Mouse (Mus musculus): ENCODE results near the gene Sptb. TPM values are rescaled to one million over a fixed set of nuclear protein-coding genes. Genes with fewer than 3 reads are reported as not detected.

Gene Sptb
- polyA plus RNA-seq, 1 experiment from 2014 or later = 77.6 TPM

- H3K4me2 ChIP-seq (ENCODE audit: low read depth, low read length) = no peak overlapping the region
- peaks cover 99% of the 10 kb centered on the region for H3K36me3 ChIP-seq (ENCODE audit: control insufficient read depth, insufficient read depth)
- no peak for ATAC-seq (ENCODE audit: low read depth)
- no peaks in the 10 kb centered on the region for H3K9me3 ChIP-seq (replicated peaks; ENCODE audit: control insufficient read depth, low read length)
- no peak overlapping the region for H3K27ac ChIP-seq (ENCODE audit: low read length)
- H3K4me3 ChIP-seq (ENCODE audit: low read depth, low read length) = no peak overlapping the region
- no peak overlapping the region for H3K9ac ChIP-seq (ENCODE audit: low read depth, low read length)
- H3K27me3 ChIP-seq (ENCODE audit: control insufficient read depth, insufficient read depth, low read depth, low read length) = no peaks in the 10 kb centered on the region
- 66% methylated on average over 5 of the region's 5 CpGs for WGBS (ENCODE audit: insufficient replicate concordance)
- no peaks in the 10 kb centered on the region for H3K4me1 ChIP-seq (ENCODE audit: control insufficient read depth, low read depth, low read length)
Measured at GRCm38 (mm10) chr12:76619847-76620246, 90.5 kb downstream of the Sptb start.

DNA sequence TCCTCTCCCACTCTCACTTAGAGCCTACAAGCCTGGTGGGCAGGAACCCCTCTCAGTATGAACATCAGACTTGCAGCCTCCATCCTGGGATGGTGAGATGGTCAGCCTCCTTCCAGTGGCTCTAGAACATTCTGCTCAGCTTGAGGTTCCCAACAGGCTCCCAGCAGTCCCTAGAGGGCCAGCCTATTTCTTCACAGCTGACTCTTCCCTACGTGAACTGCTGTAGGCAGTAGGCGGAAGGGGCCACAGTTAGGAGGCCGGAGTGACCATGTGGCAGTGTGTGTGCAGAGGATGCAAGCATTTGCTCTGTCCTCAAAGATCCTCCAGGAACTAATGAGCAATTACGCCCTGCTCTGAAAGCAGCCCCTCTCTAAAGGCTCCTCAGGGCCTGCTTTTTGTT, 92.2 kb downstream of the Sptb start:
- Histone ChIP-seq H3K9ac (ENCODE audit: low read depth, low read length) (no peak overlapping the region), H3K4me2 (ENCODE audit: low read depth, low read length) (no peak overlapping the region), H3K4me1 (ENCODE audit: control insufficient read depth, low read depth, low read length) (no peaks in the 10 kb centered on the region), H3K27ac (ENCODE audit: low read length) (no peak overlapping the region), H3K36me3 (ENCODE audit: control insufficient read depth, insufficient read depth) (peaks cover 99% of the 10 kb centered on the region), H3K27me3 (ENCODE audit: control insufficient read depth, insufficient read depth, low read depth, low read length) (no peaks in the 10 kb centered on the region), H3K9me3 (replicated peaks; ENCODE audit: control insufficient read depth, low read length) (no peaks in the 10 kb centered on the region), H3K4me3 (ENCODE audit: low read depth, low read length) (no peak overlapping the region)
- WGBS (ENCODE audit: insufficient replicate concordance) = 87% methylated on average over 4 of the region's 4 CpGs
- ATAC-seq (ENCODE audit: low read depth) = no peak

DNA sequence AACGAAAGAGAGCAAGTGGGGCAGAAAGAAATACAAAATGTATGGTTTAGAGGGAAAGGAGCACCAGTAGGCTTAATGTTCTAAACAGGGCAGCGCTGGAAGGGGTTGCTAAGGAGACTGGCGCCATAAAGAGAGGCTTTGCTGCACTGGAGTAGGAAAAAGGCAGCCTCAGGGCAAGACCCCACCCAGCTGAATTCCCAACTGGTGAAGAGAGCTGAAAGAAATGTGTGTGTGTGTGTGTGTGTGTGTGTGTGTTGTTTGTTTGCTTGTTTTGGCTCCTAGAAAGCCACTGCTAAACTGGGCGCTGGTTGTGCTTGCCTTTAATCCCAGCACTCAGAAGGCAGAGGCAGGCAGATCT, 94.8 kb downstream of the Sptb start:
- no peak overlapping the region for H3K4me3 ChIP-seq (ENCODE audit: low read depth, low read length)
- 80% methylated on average over 4 of the region's 4 CpGs for WGBS (ENCODE audit: insufficient replicate concordance)
- H3K36me3 ChIP-seq (ENCODE audit: control insufficient read depth, insufficient read depth) = peaks cover 99% of the 10 kb centered on the region
- no peak overlapping the region for H3K27ac ChIP-seq (ENCODE audit: low read length)
- no peaks in the 10 kb centered on the region for H3K9me3 ChIP-seq (replicated peaks; ENCODE audit: control insufficient read depth, low read length)
- no peak overlapping the region for H3K9ac ChIP-seq (ENCODE audit: low read depth, low read length)
- H3K4me2 ChIP-seq (ENCODE audit: low read depth, low read length) = no peak overlapping the region
- H3K27me3 ChIP-seq (ENCODE audit: control insufficient read depth, insufficient read depth, low read depth, low read length) = no peaks in the 10 kb centered on the region
- no peak for ATAC-seq (ENCODE audit: low read depth)
- no peaks in the 10 kb centered on the region for H3K4me1 ChIP-seq (ENCODE audit: control insufficient read depth, low read depth, low read length)

- no peaks in the 10 kb centered on the region for H3K27me3 ChIP-seq (ENCODE audit: control insufficient read depth, insufficient read depth, low read depth, low read length)
- 57% methylated on average over 12 of the region's 12 CpGs for WGBS (ENCODE audit: insufficient replicate concordance)
- no peaks in the 10 kb centered on the region for H3K9me3 ChIP-seq (replicated peaks; ENCODE audit: control insufficient read depth, low read length)
- H3K9ac ChIP-seq (ENCODE audit: low read depth, low read length) = no peak overlapping the region
- ATAC-seq (ENCODE audit: low read depth) = no peak
- peaks cover 99% of the 10 kb centered on the region for H3K36me3 ChIP-seq (ENCODE audit: control insufficient read depth, insufficient read depth)
- no peak overlapping the region for H3K4me3 ChIP-seq (ENCODE audit: low read depth, low read length)
- no peak overlapping the region for H3K27ac ChIP-seq (ENCODE audit: low read length)
- H3K4me2 ChIP-seq (ENCODE audit: low read depth, low read length) = no peak overlapping the region
- no peaks in the 10 kb centered on the region for H3K4me1 ChIP-seq (ENCODE audit: control insufficient read depth, low read depth, low read length)
Measured at GRCm38 (mm10) chr12:76614868-76615579, 95.3 kb downstream of the Sptb start.

DNA sequence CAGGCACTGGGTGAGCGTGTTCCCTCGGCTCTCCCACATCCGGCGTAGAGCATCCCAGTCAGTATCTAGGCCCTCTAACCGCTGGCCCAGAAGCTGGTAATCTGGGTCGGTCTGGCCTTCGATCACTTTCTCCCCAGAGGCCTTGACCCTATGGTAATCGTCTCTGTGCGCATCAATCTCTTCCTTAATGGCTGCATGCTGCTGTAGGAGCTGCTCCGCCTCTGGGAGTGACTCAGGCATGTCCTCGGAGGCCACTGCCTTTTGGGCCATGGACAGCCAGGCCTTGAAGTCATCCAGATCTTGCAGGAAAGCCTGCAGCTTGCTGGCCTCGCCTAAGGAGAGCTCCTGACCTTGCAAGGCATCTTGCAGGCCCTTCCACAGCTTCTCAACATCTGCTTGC, 97.7 kb downstream of the Sptb start:
- peaks cover 99% of the 10 kb centered on the region for H3K36me3 ChIP-seq (ENCODE audit: control insufficient read depth, insufficient read depth)
- 88% methylated on average over 12 of the region's 12 CpGs for WGBS (ENCODE audit: insufficient replicate concordance)
- ATAC-seq (ENCODE audit: low read depth) = no peak

DNA sequence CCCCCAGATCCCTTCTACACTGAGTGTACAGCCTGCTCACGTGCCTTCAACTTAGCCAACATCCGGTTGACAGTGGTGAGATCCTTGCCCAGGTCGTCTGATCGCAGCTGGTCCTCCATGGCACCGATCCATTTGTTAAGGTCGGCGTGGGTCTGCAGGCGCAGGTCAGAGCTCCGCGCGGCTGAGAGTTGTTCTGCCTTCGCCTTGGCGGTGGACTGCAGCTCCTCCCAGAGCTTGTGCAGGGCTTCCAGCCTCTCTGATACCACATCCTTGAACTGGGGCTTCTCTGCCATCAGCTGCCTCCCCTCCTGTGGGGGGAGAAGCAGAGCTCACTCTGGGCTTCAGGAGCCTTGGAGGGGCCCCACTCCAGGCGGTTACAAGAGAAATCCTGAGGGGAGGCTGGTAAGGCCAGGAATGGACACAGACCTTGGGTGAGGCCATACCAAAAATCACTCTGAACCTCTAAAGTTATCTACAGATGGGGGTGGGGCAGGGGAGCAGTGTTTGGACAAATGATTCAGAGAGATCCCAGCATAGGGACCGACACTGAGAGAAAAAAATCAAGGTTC, 101.3 kb downstream of the Sptb start:
- H3K27ac ChIP-seq (ENCODE audit: low read length) = no peak overlapping the region
- H3K9ac ChIP-seq (ENCODE audit: low read depth, low read length) = no peak overlapping the region
- H3K36me3 ChIP-seq (ENCODE audit: control insufficient read depth, insufficient read depth) = peaks cover 99% of the 10 kb centered on the region
- 83% methylated on average over 15 of the region's 15 CpGs for WGBS (ENCODE audit: insufficient replicate concordance)
- H3K4me2 ChIP-seq (ENCODE audit: low read depth, low read length) = no peak overlapping the region
- no peak for ATAC-seq (ENCODE audit: low read depth)
- no peak overlapping the region for H3K4me3 ChIP-seq (ENCODE audit: low read depth, low read length)
- no peaks in the 10 kb centered on the region for H3K9me3 ChIP-seq (replicated peaks; ENCODE audit: control insufficient read depth, low read length)
- no peaks in the 10 kb centered on the region for H3K27me3 ChIP-seq (ENCODE audit: control insufficient read depth, insufficient read depth, low read depth, low read length)
- H3K4me1 ChIP-seq (ENCODE audit: control insufficient read depth, low read depth, low read length) = no peaks in the 10 kb centered on the region

More for the DNA sequence above, 97.7 kb downstream of the Sptb start:
- Histone ChIP-seq H3K9ac (ENCODE audit: low read depth, low read length) (no peak overlapping the region), H3K4me3 (ENCODE audit: low read depth, low read length) (no peak overlapping the region), H3K4me2 (ENCODE audit: low read depth, low read length) (no peak overlapping the region), H3K27me3 (ENCODE audit: control insufficient read depth, insufficient read depth, low read depth, low read length) (no peaks in the 10 kb centered on the region), H3K4me1 (ENCODE audit: control insufficient read depth, low read depth, low read length) (no peaks in the 10 kb centered on the region), H3K9me3 (replicated peaks; ENCODE audit: control insufficient read depth, low read length) (no peaks in the 10 kb centered on the region), H3K27ac (ENCODE audit: low read length) (no peak overlapping the region)

DNA sequence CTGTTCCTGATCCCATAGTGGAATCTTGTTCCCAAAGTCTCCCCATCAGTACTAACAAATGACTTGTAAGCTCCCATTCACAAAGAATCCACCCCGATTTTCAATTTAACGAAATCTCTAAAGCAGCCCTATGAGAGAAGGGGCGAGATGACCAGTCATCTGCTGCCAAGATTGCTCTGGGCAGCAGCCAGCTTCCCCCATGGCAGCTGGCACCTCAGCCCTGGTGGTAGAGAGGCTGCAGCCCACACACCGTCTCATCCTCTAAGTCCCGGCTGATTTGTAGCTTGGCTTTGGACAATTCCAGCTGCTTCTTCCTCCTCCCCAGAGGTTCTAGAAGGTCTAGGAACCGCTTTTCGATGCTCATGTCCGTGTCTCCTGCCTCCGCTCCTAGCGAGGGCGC, 102.1 kb downstream of the Sptb start:
- Histone ChIP-seq H3K4me2 (ENCODE audit: low read depth, low read length) (no peak overlapping the region), H3K9me3 (replicated peaks; ENCODE audit: control insufficient read depth, low read length) (no peaks in the 10 kb centered on the region), H3K4me1 (ENCODE audit: control insufficient read depth, low read depth, low read length) (no peaks in the 10 kb centered on the region), H3K27me3 (ENCODE audit: control insufficient read depth, insufficient read depth, low read depth, low read length) (no peaks in the 10 kb centered on the region), H3K9ac (ENCODE audit: low read depth, low read length) (no peak overlapping the region), H3K27ac (ENCODE audit: low read length) (no peak overlapping the region), H3K4me3 (ENCODE audit: low read depth, low read length) (no peak overlapping the region), H3K36me3 (ENCODE audit: control insufficient read depth, insufficient read depth) (peaks cover 99% of the 10 kb centered on the region)
- 84% methylated on average over 11 of the region's 11 CpGs for WGBS (ENCODE audit: insufficient replicate concordance)
- no peak for ATAC-seq (ENCODE audit: low read depth)

- no peak overlapping the region for H3K4me3 ChIP-seq (ENCODE audit: low read depth, low read length)
- no peaks in the 10 kb centered on the region for H3K9me3 ChIP-seq (replicated peaks; ENCODE audit: control insufficient read depth, low read length)
- H3K27me3 ChIP-seq (ENCODE audit: control insufficient read depth, insufficient read depth, low read depth, low read length) = no peaks in the 10 kb centered on the region
- H3K9ac ChIP-seq (ENCODE audit: low read depth, low read length) = no peak overlapping the region
- no peak for ATAC-seq (ENCODE audit: low read depth)
- WGBS (ENCODE audit: insufficient replicate concordance) = 70% methylated on average over 3 of the region's 3 CpGs
- peaks cover 97% of the 10 kb centered on the region for H3K36me3 ChIP-seq (ENCODE audit: control insufficient read depth, insufficient read depth)
- no peak overlapping the region for H3K27ac ChIP-seq (ENCODE audit: low read length)
- H3K4me1 ChIP-seq (ENCODE audit: control insufficient read depth, low read depth, low read length) = no peaks in the 10 kb centered on the region
- no peak overlapping the region for H3K4me2 ChIP-seq (ENCODE audit: low read depth, low read length)
Measured at GRCm38 (mm10) chr12:76605837-76606236, 104.5 kb downstream of the Sptb start.

DNA sequence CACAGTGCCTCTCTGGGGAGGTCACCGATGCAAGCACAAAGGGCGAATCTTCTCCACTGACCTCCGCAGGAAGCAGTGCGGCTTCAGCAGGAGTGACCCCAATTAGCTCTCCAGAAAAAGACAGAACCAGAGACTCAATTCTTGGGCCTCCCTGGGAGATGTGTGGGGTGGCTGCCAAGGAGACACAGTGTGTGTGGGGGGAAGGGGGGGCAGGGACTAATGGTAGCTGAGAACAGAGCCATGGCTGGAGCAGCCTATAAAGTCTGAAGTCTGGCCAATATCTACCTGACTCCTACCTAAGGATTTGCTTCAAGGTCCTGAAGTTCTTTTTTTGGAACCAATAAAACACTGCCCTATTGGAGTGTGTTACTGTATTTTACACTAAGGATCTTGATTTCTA, 105.8 kb downstream of the Sptb start:
- Histone ChIP-seq H3K27me3 (ENCODE audit: control insufficient read depth, insufficient read depth, low read depth, low read length) (no peaks in the 10 kb centered on the region), H3K4me1 (ENCODE audit: control insufficient read depth, low read depth, low read length) (no peaks in the 10 kb centered on the region), H3K9ac (ENCODE audit: low read depth, low read length) (no peak overlapping the region), H3K27ac (ENCODE audit: low read length) (no peak overlapping the region), H3K4me2 (ENCODE audit: low read depth, low read length) (no peak overlapping the region), H3K4me3 (ENCODE audit: low read depth, low read length) (no peak overlapping the region), H3K36me3 (ENCODE audit: control insufficient read depth, insufficient read depth) (peaks cover 97% of the 10 kb centered on the region), H3K9me3 (replicated peaks; ENCODE audit: control insufficient read depth, low read length) (no peaks in the 10 kb centered on the region)
- ATAC-seq (ENCODE audit: low read depth) = no peak
- 71% methylated on average over 4 of the region's 4 CpGs for WGBS (ENCODE audit: insufficient replicate concordance)
